Comparison of ENCODE assay signal across 8 mouse cellular contexts in genomic region chr7:100862828-100863638, GRCm38 (mm10). TPM values are rescaled to one million over a fixed set of nuclear protein-coding genes. Genes with fewer than 3 reads are reported as not detected.
DNase-seq lines count a peak whose midpoint lies in the region; ATAC-seq lines count a peak whose summit lies in the region.

TSS of gene Relt (minus strand) at chr7:100863446.

- intact Hi-C loops in gastrocnemius, postnatal 14 days (cut with DNase I; ENCODE audit: low total_unique reads): no loop called here
- intact Hi-C loops in left cerebral cortex, postnatal 10 days (cut with DNase I): loop anchor here (10.0 kb wide), 2 partner anchors 178 to 338 kb away; no protein-coding TSS in a partner anchor

- peak; percentile 80 for ATAC-seq in inflammation-experienced regulatory T-cells, adult 6 months
- ATAC-seq in megakaryocyte progenitor cell, adult 5-6 weeks (replicated peaks; ENCODE audit: poor library complexity): peak; percentile 93

- peak; percentile 93 to 95 for DNase-seq in adrenal gland, adult 18-20 months (ENCODE audit: low spot score in 2 of 2)
- peak; percentile 98 for DNase-seq in embryo, embryonic 10.5 days (ENCODE audit: low spot score)
- DNase-seq in gastrocnemius, postnatal 14 days: peak; percentile 97
- DNase-seq in left cerebral cortex, postnatal 10 days (ENCODE audit: extremely low spot score in 1 of 2, low spot score in 2 of 2): peak; percentile 84 to 97
- DNase-seq in right cerebral cortex, postnatal 10 days (ENCODE audit: low spot score in 2 of 2): peak; percentile 92 to 95
- DNase-seq in urinary bladder, postnatal 14 days (ENCODE audit: low spot score): peak; percentile 93

RNA-seq across cellular contexts. Expression of gene Relt, which starts in this region (rescaled TPM):
- 1 to 10 TPM; 2.1 to 3.5 TPM for total RNA-seq in adrenal gland, adult 18-20 months (2021)
- total RNA-seq in gastrocnemius, postnatal 14 days (2021): 10 to 100 TPM in 1 of 2 experiments, 1 to 10 TPM in 1; 5.4 to 16.3 TPM
- polyA plus RNA-seq in inflammation-experienced regulatory T-cells, adult 6 months (2017; shearing (Covaris generic)): 10 to 100 TPM; 11.1 to 13.9 (median 12.3) TPM
- 1 to 10 TPM; 9.0 to 9.4 TPM for total RNA-seq in left cerebral cortex, postnatal 10 days (2021)
- total RNA-seq in megakaryocyte progenitor cell, adult 5-6 weeks (2015): 8.2 and 9.0 TPM in 2 replicates
- 6.3 and 13.1 TPM in 2 replicates for total RNA-seq in megakaryocyte progenitor cell, adult 5-6 weeks (2017)

Comparison
In these comparisons a context has a peak if more than half of its experiments do, and no peak if none do; other contexts are left out.
1. Peak in every context shown above with its lines: DNase-seq and ATAC-seq.